Mouse (Mus musculus) adrenal gland, adult 18-20 months (tissue): ENCODE data around the gene Thoc5. TPM values are rescaled to one million over a fixed set of nuclear protein-coding genes. Genes with fewer than 3 reads are reported as not detected.

Source experiments
- DNase-seq, 2 experiments: peaks; one replicate each; pipeline ENCODE4 v3.0.0; 2021 to 2022; ENCODE audit warnings: low spot score in 2 of 2
- long read RNA-seq, 2 experiments: library from polyadenylated mRNA; stranded (forward); transcript quantifications; one replicate each; pipeline ENCODE4 v2.0.0; 2021
- total RNA-seq, 2 experiments: library from RNA; stranded (reverse); gene quantifications; 1 replicate in 1 of 2; 2 replicates in 1 of 2; pipeline ENCODE4 v1.2.3; 2021

Gene Thoc5
- 10 to 100 TPM; 27.9 to 28.0 TPM for total RNA-seq
- long read RNA-seq, experiment 1, transcript Thoc5-201 (20 exons, 2,235 nt) = major isoform, 18 of 21 reads
- long read RNA-seq, experiment 1, partial matches to known transcripts = 1 of 21 reads
- long read RNA-seq, experiment 1, other reads (novel, unspliced or antisense) = 2 of 21 reads
- long read RNA-seq, experiment 2, transcript Thoc5-201 (20 exons, 2,235 nt) = major isoform, 47 of 53 reads
- long read RNA-seq, experiment 2, partial matches to known transcripts = 3 of 53 reads
- long read RNA-seq, experiment 2, other reads (novel, unspliced or antisense) = 3 of 53 reads

DNA sequence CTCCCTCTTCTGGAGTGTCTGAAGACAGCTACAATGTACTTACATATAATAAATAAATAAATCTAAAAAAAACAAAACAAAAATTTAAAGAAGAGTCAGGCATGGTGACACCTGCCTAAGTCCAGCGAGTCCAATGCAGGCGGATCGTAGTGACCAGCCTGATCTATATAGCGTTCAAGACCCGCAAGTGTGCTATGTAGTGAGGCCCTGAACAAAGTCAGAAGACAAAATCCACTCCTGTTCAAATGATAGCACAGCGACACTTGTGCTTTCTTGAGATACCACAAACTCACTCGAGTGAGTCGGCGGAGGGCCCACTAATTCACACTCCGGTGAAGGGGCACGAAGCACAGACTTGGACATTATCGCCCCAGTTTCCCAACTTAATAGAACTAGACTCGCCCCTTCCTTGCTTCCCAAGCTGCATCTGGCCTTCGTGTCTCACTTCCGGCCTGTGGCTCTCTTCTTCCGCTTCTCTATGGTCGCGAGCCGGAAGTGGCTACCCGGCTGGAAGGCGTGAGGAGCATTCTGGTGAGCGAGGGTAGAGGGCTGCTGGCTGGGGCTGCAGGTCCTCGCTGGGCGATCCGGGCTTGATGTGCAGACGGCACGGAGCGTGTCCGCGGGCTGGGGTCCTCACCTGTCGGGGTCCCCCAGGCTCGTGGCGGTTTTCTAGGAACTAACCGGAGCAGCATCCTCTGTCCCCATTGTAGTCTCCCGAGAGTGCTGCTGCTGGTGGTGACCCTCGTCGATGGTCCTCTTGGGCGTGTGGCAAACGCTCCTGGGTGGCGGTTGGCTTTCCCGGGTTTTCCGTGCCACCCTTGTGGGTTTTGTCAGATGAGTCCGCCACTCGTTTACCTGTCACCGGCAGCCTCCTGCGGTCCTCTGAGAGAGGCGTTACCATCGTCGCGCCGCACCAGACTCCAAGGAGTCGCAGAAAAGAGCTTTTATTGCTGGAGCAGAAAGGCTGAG lies at the start of gene Thoc5:
Gene Thoc5 (plus strand): TSS at position 473 of the 969 bp plus-strand sequence.
- DNase-seq = peak; percentile 68 to 70

DNA sequence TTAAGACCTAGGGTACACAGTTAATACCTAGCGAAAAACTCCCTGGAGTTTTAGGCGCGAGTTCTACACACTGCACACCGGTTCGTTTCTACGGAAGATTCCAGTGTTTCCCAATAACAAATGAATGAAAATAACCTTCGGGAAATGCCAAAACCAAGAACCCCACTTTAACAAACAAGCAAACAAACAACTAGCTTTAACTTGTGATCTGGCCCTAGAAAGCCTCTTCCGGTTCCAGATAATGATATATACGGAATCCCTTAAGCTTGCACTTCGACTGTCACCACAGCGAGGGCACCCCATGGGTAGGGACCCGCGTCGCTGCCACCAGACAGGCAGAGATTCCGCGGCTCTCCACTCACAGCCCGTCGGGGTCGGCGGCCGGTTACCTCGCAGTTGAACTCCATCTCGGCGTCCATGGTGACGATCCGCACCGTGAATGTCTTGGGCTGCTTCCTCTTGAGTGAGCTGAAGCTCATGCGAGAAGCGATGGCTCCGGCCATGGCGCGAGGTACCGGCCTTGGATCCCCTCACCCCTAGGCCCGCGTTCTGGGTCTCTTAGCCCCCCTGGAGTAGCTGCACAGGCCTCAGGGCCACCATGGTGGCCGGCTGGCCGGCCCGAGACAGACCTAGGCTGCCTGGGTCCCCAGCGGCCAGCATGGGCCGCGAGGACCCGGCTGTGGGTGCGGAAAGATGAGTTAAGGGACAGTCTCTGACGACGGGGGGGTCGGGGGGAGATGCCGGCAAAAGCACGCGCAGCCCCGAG lies 46.5 kb upstream of the Thoc5 start:
- peak in 1 of 2 experiments; percentile 50 for DNase-seq

DNA sequence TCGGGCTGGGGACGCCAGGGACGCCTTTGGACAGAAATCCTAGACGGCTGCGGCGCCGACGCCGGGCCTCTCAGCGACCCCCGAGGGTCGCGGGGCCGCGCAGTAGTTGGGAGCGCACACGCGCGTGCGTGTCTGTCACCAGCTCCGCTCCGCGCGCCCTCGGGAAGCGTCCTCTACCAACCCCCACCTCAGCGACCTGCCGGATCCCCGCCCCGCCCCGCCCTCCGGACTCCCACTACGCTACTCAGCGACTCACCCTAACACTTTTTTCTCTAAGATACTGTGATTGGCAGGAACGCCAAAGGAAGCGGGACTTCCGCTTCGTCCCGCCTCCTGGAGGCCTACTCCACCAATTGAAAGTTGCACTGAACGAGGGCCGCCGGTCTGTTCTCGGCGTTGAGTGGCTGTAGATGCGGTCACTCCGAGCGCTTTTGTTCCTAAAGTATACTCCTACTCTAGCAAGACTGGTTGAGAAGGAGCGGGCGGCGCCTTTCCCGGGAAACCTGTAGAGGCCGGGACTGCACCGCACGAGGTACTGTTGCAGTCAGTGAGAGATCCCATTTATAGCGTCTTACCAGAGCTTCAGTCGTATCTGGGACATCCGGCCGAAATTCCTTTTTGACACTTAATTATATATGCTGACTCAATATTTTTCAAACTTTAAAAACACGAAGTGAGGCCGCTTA lies 45.7 kb upstream of the Thoc5 start, which contains the start of gene Nf2:
Gene Nf2 (minus strand): TSS at position 279 of the 686 bp plus-strand sequence.
- DNase-seq = peak; percentile 83

DNA sequence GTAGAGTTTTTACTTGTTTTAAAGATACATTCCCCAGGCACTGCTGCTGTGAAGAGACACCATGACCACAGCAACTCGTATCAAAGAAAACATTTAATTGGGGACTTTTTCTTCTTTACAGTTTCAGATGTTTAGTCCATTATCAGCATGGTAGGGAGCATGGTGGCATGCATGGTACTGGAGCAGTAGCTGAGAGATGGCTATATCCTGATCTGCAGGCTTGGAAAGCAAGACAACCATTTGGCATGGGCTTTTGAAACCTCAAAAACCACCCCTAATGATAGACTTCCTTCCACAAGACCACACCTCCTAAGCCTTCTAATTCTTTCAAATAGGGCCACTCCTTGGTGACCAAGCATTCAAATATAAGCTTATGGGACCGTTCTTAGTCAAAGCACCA lies 44.7 kb upstream of the Thoc5 start:
- no peak for DNase-seq

DNA sequence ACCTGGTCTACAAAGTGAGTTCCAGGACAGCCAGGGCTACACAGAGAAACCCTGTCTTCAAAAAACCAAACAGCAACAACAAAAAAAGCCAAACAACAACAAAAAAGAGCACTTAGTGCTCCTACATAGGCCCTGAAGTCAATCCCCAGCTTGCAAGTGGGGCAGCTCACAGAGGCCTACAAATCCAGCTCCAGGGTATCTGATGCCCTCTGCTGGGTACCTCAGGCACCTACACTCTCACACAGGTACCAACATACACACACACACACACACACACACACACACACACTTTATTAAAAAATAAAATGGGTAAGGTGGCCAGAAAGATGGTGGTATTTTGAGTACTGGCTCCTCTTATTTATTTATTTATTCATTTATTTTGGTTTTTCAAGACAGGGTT lies 42.1 kb upstream of the Thoc5 start:
- no peak for DNase-seq

DNA sequence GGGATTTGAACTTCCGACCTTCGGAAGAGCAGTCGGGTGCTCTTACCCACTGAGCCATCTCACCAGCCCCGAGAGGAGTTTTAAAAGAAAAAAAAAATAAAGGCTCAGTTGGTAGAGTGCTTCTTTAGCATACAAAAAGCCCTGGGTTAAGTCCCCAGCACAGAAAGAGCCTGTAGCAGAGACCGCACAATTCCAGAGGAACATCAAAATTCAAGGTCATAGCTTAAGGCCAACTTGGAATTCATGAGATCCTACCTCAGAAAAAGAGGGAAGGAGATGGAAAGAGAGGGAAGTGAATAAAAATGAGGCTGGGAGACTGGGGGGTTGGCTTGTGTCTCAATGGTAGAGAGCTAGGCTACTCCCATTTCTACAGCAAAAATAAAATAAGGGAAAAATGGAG lies 40.9 kb upstream of the Thoc5 start:
- DNase-seq = no peak

DNA sequence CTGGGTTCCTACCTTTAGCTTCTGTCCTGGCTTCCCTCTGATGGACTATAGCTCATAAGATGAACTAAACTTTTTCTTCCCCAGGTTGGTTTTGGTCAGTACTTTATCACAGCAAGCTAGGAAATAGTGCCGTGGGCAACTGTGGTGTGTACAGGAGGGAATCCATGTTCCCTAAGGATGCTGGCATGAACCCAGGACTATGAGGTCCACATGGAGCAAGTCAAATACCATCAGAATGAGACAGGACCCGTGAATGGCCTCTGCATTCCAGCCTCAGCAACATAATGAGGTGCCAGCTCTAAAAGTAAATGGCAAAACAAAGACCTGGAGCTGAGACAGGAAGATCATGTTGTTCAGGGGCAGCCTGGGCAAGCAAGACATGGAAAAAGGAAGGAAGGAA lies 36.7 kb upstream of the Thoc5 start:
- no peak for DNase-seq

DNA sequence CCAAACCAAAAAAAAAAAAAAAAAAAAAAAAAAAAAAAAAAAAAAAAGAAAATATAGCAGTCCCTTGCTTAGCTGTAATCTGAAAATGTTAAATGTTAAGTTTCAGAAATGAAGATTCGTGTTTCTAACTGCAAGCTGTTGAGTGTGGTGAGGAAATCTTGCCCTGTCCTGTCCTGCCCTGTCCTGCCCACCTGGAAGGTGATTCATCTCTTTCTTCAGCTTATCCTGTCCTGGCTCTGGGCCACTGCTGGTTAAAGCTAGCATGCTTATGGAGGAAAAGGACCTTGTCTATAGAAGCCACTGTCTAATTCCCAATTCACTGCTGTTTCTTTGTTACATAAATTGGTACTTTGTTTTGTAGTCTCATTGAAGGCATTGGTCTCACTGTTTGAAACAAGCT lies 34.1 kb upstream of the Thoc5 start:
- no peak for DNase-seq

DNA sequence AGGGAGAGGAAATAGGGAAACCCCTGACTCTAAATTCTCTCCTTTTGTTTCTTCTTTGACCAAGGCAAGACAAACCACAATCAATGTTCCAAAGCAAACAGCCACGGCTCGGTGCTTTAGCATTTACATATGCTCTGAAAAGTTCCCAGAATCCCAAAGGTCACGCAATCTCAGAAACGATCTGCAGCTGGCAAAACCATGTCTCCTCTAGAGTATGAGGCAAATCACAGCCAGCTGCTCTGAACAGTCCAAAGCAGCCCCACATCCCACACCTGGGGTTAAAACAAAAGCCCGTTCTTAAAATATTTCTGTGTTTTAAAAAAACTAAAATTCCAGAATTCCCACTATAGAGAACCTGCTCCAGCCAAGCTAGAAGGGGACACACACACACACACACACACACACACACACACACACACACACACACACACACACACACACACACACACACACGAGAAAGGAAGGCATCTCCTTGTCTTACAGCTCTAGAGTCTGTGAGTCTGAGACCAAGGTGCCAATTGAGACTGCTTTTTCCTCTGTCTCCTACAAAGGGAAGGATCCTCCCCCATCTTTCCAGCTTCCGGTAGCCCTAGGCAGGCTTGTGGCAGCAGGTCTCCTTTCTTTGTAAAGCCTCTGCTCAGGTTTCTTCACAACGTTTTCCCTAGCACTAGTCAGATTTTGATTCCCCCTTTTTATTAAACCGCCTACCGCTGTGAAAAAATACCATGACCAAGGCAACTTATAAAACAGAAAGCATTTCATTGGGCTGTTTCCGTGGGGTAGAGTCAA lies 33.1 kb upstream of the Thoc5 start:
- DNase-seq = no peak

DNA sequence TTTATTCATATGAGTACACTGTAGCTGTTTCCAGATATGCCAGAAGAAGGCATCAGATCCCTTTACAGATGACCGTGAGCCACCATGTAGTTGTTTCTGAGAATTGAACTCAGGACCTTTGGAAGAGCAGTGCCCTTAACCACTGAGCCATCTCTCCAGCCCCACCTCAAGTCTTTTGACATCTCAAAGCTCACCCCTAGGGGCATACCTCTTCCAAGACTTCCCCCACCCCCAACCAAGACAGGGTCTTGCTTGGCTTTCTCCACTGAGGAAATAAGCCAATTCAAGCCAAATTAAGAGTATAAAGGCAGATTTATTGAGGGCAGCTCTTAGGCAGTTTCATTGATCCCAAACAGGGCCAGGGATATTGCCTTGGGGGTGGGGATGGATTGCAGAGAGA lies 32.4 kb upstream of the Thoc5 start:
- DNase-seq = no peak

DNA sequence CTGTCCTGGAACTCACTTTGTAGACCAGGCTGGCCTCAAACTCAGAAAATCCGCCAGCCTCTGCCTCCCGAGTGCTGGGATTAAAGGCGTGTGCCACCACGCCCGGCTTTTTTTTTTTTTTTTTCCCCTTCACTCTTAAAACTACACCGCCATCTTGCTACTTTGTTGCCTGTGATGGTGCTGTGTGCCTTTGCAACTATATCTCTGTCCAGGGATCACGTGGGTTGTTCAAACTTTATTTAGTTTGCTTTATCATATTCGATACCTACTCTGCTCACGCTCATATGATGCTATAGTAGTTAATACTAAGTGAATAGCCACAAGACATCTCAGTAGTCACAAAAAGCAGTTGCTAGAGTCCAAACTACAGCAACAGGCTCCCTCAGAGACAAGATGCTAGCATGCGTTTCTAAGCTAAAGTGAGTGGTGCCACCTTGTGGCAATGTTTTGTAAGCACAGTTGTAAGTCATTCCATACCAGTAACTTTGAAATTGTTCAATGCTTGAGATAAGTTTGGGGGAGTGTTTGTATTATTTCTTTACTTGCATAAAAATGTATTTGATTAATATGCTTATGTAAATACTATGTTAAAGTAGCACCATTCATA lies 29.4 kb upstream of the Thoc5 start:
- DNase-seq = peak; percentile 58 to 59

DNA sequence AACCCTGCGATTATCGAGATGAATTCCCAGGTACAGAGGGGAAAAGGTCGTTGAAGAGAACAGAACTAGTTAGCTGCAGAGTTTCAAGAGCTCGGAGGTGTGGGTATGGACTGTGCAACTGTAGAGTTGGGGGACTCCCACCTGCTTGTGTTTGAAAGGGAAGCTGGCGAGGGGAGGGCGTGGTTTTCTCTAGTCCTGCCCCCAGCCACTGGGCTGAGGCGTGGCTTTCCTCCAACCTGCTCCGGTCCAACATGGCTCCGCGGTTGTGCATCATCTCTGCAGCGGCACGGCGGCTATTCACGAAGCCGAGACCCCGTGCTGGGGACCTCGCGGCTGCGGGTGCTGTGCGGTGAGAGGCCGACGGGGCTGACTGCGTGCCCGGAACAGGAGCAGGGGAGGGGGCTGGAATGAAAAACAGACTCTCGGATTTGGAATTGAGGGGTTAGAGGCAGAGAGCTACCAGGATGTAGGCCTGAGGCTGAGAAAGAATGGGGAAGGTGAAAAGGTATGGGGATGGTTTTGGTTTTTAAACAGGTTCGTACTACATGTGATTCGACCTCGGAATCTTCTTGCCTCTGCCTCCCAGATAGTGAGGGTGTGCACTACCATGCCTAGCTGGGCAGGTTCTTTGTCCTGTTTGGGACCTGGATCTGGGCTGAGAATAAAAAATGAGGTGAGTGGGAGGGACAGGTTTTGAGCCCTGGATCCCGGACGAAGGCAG lies 21.2 kb upstream of the Thoc5 start, which contains the start of gene Nipsnap1:
Gene Nipsnap1 (plus strand): TSS at position 197 of the 721 bp plus-strand sequence.
- DNase-seq = peak; percentile 64 to 69

DNA sequence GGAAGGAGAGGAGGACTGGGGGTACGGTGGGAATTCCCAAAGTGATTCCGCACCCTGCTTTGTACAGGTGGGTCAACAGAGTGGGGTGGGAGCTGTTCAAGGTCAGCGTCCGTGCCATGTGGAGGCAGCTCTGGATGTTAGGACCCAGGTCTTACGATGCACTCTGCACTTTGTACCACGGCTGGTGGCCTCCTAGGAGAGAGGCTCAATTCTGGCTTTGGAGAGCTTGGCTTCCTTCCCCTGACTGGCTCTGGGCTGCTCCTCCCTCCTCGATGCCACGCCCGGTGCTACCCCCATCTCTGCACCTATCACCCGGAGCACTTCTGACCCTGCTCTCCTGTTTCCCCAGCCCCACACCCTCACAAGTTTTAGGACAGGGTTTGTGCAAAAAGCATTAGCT lies 20.6 kb upstream of the Thoc5 start:
- DNase-seq = no peak

DNA sequence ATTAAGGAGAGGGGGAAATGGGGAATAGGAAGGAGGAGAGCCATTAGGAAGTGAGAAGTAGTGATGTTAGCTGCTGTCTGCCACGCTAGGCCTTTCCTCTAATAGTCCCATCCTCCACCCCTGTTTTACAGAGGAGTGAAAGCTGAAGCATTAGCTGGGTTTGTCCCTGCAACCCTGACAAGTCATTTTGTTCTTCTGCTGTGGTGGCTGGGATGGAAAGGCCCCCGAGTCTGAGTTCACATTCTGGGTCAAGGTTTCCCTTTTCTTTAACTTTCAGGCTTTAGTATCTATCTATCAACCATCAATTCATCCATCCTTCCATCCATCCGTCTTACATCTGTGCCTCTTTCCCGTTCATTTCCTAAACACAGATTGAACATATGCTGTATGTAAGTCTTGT lies 14.0 kb upstream of the Thoc5 start:
- no peak for DNase-seq

DNA sequence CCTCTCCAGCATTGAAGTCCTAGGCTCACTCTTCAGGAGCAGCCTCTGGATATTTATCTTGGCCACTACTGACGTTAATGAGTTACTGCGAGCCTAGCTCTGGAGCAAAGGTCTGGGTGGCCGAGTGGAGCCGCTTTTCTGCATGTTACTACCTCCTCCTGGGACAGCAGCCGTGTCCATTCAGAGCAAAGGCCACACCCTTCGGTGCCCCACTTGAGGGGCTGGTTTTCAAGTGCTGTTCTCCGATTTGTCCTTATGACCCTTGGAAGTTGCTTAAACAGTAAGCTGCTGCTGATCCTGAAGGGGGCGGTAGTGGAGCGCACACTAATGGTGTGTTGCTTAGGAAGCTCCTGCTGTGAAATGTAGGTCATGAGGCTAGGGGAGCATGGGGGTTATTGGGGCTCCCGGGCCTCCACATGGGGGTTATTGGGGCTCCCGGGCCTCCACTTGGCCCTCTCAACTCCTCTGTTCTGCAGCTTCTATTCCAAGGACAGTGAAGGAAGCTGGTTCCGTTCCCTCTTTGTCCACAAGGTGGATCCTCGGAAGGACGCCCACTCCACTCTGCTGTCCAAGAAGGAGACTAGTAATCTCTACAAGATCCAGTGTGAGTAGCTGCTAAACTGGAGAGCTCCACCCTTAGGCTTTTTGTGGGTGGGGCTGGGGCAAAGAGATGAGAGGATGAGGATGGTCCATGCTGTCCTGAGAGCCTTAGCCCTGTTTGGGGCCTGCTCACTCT lies 12.1 kb upstream of the Thoc5 start:
- DNase-seq = peak in 1 of 2 experiments; percentile 40

DNA sequence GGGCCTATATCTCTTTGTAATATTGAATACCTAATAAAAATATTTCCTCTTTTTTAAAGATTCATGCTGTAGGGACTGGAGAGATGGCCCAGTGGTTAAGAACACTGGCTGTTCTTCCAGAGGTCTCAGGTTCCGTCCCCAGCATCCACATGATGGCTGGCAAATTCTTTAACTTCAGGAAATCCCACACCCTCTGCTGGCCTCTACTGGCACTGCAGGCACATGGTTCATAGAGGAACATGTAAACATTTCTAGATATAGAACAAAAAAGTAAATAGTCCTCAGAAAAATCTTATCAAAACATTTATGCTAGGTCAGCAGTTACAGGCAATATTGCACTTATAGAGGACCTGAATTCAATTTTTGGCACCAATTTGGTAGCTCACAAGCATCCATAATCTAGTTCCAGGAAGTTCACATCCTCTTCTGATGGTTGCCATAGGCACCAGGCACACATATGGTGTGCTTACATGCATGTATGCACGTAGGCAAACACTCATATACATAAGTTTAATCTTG lies 9.7 kb upstream of the Thoc5 start:
- peak; percentile 36 to 60 for DNase-seq

DNA sequence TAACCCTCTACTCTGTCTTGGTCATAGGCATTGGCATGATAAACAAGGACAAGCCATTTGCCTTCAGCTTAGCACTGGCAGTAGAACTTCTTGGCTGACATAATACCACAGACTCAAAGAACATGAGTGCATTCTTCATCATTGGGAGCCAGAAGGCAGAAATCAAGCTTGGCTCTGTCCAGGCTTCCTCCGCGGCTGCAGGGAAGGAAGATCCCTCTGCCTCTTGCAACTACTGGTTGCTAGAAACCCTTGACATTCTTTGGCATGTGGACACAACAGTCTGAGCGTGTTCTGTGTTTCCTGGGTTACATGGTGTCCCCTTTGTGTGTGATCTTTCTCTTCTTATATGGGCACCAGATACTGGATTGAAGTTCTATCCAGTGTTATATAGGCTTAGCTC lies 8.1 kb upstream of the Thoc5 start:
- DNase-seq = no peak

DNA sequence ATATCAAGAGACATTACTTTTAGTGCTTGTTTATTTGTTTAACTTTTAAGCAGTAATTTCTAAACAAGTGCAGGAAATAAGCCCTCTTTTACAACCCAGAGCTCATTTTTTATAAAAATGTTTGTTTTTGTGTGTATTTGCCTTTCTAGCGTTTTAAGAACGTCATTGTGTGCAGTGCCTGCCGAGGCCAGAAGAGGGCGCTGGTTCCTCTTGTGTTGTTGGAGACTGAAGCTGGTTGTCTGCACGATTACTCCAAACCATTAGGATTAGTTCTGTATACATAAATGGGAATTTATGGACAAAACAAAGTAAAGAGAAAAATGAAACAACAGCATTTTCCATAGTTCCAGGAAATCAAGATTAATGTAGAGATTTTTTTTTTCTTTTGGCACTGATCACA lies 5.3 kb downstream of the Thoc5 start:
- DNase-seq = no peak
